Mouse (Mus musculus): ENCODE results near the gene Csrnp3. TPM values are rescaled to one million over a fixed set of nuclear protein-coding genes. Genes with fewer than 3 reads are reported as not detected.

The Csrnp3 gene
- polyA plus RNA-seq, 1 experiment from 2014 or later: 0.42 TPM

DNA sequence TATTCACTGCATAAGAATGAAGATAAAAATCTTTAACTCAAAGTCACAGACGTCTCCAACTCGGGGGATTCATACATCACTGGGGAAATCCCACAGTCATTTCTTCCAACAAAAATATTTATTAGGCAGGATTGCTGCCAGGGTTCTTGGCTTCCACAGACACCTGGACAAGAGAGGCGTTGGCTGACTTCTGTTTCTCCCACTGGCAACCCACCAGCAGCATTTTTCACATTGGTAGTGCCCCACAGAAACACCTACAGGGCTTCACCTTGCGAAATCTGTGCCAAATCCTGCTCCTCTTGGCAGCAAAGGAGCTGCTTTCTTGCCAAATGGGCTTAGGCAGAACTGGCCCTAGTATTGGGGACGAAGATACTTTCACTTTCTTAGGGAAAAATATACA lies 94.8 kb downstream of the Csrnp3 start:
- Histone ChIP-seq H3K27ac (replicated peaks) (no peak overlapping the region), H3K36me3 (ENCODE audit: control insufficient read depth, insufficient read depth, low read length) (no peaks in the 10 kb centered on the region), H3K4me2 (replicated peaks; ENCODE audit: low read depth) (peak overlapping the region; percentile 28), H3K9me3 (ENCODE audit: control insufficient read depth, low read length) (no peaks in the 10 kb centered on the region), H3K27me3 (ENCODE audit: control insufficient read depth, insufficient read depth, low read length) (no peaks in the 10 kb centered on the region), H3K9ac (ENCODE audit: low read length) (no peak overlapping the region), H3K4me3 (ENCODE audit: low read depth, low read length) (peak overlapping the region; percentile 22; the same call in 1 of the 2 replicates), H3K4me1 (replicated peaks; ENCODE audit: control insufficient read depth, insufficient read depth) (no peaks in the 10 kb centered on the region)
- 30% methylated on average over 5 of the region's 5 CpGs for WGBS
- no peak for DNase-seq (ENCODE audit: low spot score)
- no peak for ATAC-seq (ENCODE audit: low FRiP score, low TSS enrichment)
- no peak for TF ChIP-seq EP300 (optimal IDR thresholded peaks at IDR 0.05)
- no peak for TF ChIP-seq CTCF (IDR thresholded peaks at IDR 0.05; ENCODE audit: low read depth)

DNA sequence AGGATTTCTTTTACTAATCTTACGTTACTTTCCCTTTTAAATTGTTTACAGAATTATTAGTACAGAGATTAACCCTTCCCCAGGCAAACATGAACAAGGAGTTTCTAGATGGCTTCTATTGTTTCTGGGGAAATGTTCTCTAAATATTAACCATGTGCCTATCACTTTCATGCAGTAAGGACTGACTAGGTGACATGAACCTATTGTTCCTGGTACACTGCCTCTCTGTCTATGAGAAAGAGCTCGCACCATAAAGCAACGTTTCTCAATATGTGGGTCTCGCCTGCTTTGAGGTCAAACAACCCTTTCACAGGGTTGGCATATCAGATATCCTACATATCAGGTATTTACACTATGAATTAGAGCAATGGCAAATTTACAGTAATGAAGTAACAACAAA lies 96.8 kb downstream of the Csrnp3 start:
- no peaks in the 10 kb centered on the region for H3K9me3 ChIP-seq (ENCODE audit: control insufficient read depth, low read length)
- H3K9ac ChIP-seq (ENCODE audit: low read length): no peak overlapping the region
- DNase-seq (ENCODE audit: low spot score): no peak
- H3K4me2 ChIP-seq (replicated peaks; ENCODE audit: low read depth): no peak overlapping the region
- no peaks in the 10 kb centered on the region for H3K27me3 ChIP-seq (ENCODE audit: control insufficient read depth, insufficient read depth, low read length)
- H3K27ac ChIP-seq (replicated peaks): no peak overlapping the region
- no peak overlapping the region for H3K4me3 ChIP-seq (ENCODE audit: low read depth, low read length)
- TF ChIP-seq EP300 (optimal IDR thresholded peaks at IDR 0.05) (no peak), CTCF (IDR thresholded peaks at IDR 0.05; ENCODE audit: low read depth) (no peak)
- H3K4me1 ChIP-seq (replicated peaks; ENCODE audit: control insufficient read depth, insufficient read depth): no peaks in the 10 kb centered on the region
- 48% methylated on average over 4 of the region's 4 CpGs for WGBS
- no peak for ATAC-seq (ENCODE audit: low FRiP score, low TSS enrichment)
- no peaks in the 10 kb centered on the region for H3K36me3 ChIP-seq (ENCODE audit: control insufficient read depth, insufficient read depth, low read length)

DNA sequence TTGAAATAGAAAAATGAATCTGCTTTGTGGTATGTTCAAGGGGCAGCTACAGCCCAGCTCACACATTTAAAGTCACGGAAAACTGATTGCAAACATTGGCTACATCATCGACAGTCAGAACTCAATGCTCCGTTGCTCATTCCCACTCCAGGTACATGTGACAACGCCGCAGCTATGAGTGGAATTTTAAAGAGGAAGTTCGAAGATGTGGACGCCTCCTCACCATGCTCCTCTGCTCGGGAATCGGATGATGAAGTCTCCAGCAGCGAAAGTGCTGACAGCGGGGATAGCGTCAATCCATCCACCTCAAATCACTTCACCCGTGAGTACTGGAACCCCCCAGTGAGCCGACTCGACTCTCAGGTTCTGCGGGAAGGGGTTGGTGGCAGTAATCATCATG lies 103.2 kb downstream of the Csrnp3 start:
- WGBS: 89% methylated on average over 16 of the region's 16 CpGs

GRCm38 (mm10) chr2:65953726-65954340 lies 108.3 kb downstream of the Csrnp3 start:
- Histone ChIP-seq H3K9me3 (ENCODE audit: control insufficient read depth, low read length) (no peaks in the 10 kb centered on the region), H3K4me1 (replicated peaks; ENCODE audit: control insufficient read depth, insufficient read depth) (no peaks in the 10 kb centered on the region), H3K36me3 (ENCODE audit: control insufficient read depth, insufficient read depth, low read length) (no peaks in the 10 kb centered on the region), H3K9ac (ENCODE audit: low read length) (no peak overlapping the region), H3K27me3 (ENCODE audit: control insufficient read depth, insufficient read depth, low read length) (no peaks in the 10 kb centered on the region), H3K4me2 (replicated peaks; ENCODE audit: low read depth) (no peak overlapping the region), H3K4me3 (ENCODE audit: low read depth, low read length) (no peak overlapping the region), H3K27ac (replicated peaks) (no peak overlapping the region)
- WGBS: 68% methylated on average over 17 of the region's 17 CpGs
- ATAC-seq (ENCODE audit: low FRiP score, low TSS enrichment): no peak
- TF ChIP-seq EP300 (optimal IDR thresholded peaks at IDR 0.05): no peak
- TF ChIP-seq CTCF (IDR thresholded peaks at IDR 0.05; ENCODE audit: low read depth): no peak
- no peak for DNase-seq (ENCODE audit: low spot score)

More for the DNA sequence above, 103.2 kb downstream of the Csrnp3 start:
- H3K9me3 ChIP-seq (ENCODE audit: control insufficient read depth, low read length): no peaks in the 10 kb centered on the region
- DNase-seq (ENCODE audit: low spot score): no peak
- TF ChIP-seq EP300 (optimal IDR thresholded peaks at IDR 0.05) (no peak), CTCF (IDR thresholded peaks at IDR 0.05; ENCODE audit: low read depth) (no peak)
- H3K4me3 ChIP-seq (ENCODE audit: low read depth, low read length): no peak overlapping the region
- no peaks in the 10 kb centered on the region for H3K36me3 ChIP-seq (ENCODE audit: control insufficient read depth, insufficient read depth, low read length)
- H3K9ac ChIP-seq (ENCODE audit: low read length): no peak overlapping the region
- no peak overlapping the region for H3K27ac ChIP-seq (replicated peaks)
- H3K27me3 ChIP-seq (ENCODE audit: control insufficient read depth, insufficient read depth, low read length): no peaks in the 10 kb centered on the region
- no peak overlapping the region for H3K4me2 ChIP-seq (replicated peaks; ENCODE audit: low read depth)
- no peaks in the 10 kb centered on the region for H3K4me1 ChIP-seq (replicated peaks; ENCODE audit: control insufficient read depth, insufficient read depth)
- no peak for ATAC-seq (ENCODE audit: low FRiP score, low TSS enrichment)

DNA sequence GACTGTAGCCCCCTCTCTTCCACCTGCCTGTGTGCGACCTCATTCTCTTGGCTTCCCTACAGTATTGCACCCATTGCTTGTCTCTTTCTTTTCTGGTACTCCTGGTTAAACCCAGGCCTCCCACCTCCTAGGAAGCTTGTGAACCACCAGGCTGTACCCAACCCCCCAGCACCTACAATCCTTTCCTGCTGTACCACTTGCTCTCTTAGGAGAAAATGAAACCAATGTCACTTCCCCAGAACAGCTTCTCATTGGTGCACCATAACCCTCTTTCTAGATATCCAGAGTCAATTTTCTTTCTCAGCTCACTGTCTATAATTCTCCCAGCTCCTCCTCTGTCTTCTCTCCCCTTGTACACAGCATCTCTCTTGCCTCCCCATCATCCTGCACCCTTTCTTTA lies 110.2 kb downstream of the Csrnp3 start:
- 75% methylated on average over 1 of the region's 1 CpGs for WGBS
- Histone ChIP-seq H3K4me1 (replicated peaks; ENCODE audit: control insufficient read depth, insufficient read depth) (no peaks in the 10 kb centered on the region), H3K4me3 (ENCODE audit: low read depth, low read length) (no peak overlapping the region), H3K9ac (ENCODE audit: low read length) (no peak overlapping the region), H3K27me3 (ENCODE audit: control insufficient read depth, insufficient read depth, low read length) (no peaks in the 10 kb centered on the region), H3K9me3 (ENCODE audit: control insufficient read depth, low read length) (no peaks in the 10 kb centered on the region), H3K4me2 (replicated peaks; ENCODE audit: low read depth) (no peak overlapping the region), H3K27ac (replicated peaks) (no peak overlapping the region), H3K36me3 (ENCODE audit: control insufficient read depth, insufficient read depth, low read length) (no peaks in the 10 kb centered on the region)
- DNase-seq (ENCODE audit: low spot score) (no peak), ATAC-seq (ENCODE audit: low FRiP score, low TSS enrichment) (no peak)
- TF ChIP-seq CTCF (IDR thresholded peaks at IDR 0.05; ENCODE audit: low read depth): no peak
- TF ChIP-seq EP300 (optimal IDR thresholded peaks at IDR 0.05): no peak

GRCm38 (mm10) chr2:65956727-65957126 lies 111.2 kb downstream of the Csrnp3 start:
- H3K9ac ChIP-seq (ENCODE audit: low read length): no peak overlapping the region
- DNase-seq (ENCODE audit: low spot score) (no peak), ATAC-seq (ENCODE audit: low FRiP score, low TSS enrichment) (no peak)
- H3K4me2 ChIP-seq (replicated peaks; ENCODE audit: low read depth): no peak overlapping the region
- no peaks in the 10 kb centered on the region for H3K27me3 ChIP-seq (ENCODE audit: control insufficient read depth, insufficient read depth, low read length)
- H3K9me3 ChIP-seq (ENCODE audit: control insufficient read depth, low read length): no peaks in the 10 kb centered on the region
- no peak overlapping the region for H3K27ac ChIP-seq (replicated peaks)
- H3K4me1 ChIP-seq (replicated peaks; ENCODE audit: control insufficient read depth, insufficient read depth): no peaks in the 10 kb centered on the region
- TF ChIP-seq CTCF (IDR thresholded peaks at IDR 0.05; ENCODE audit: low read depth) (no peak), EP300 (optimal IDR thresholded peaks at IDR 0.05) (no peak)
- no peaks in the 10 kb centered on the region for H3K36me3 ChIP-seq (ENCODE audit: control insufficient read depth, insufficient read depth, low read length)
- WGBS: 68% methylated on average over 9 of the region's 9 CpGs
- no peak overlapping the region for H3K4me3 ChIP-seq (ENCODE audit: low read depth, low read length)

All from stomach, postnatal 0 days (tissue).